Mouse (Mus musculus): Measurements from ENCODE around the gene Artn. TPM values are rescaled to one million over a fixed set of nuclear protein-coding genes. Genes with fewer than 3 reads are reported as not detected.

Gene Artn
- 2.7 and 3.0 TPM in 2 replicates for polyA plus RNA-seq (2014; fragmentation: Nextera tagmentation; extraction: Ambion mirVana)

DNA sequence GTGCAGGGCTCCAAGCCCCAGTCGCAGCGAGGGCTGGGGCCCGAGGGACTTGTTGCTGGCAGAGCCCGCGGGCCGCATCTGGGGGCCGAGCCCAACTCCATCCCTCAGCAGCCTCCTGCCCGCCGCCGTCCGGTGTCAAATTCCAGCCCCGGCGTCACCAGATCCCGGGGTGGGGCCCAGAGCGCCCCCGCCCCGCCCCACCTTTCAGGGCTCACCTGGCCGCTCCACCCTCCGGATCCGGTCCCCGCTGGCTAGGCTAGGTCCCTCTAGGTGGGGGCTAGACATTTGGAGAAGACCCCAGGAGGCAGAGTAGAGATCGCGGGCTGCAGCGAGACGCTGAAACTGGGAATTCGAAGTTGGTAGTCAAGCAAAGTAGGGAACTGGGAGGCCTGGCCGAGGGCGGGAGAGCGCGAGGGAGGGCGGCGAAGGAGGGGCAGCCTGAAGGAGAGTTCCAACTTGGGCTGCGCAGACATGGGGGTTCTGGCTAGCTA lies at the start of gene Artn:
Gene Artn, minus strand, starts transcription at position 373 of the 491 bp plus-strand sequence.
- Histone ChIP-seq H3K4me1 (ENCODE audit: control insufficient read depth, insufficient read depth, low read length) (peaks cover 14% of the 10 kb centered on the region; the same call in 1 of the 2 replicates), H3K36me3 (ENCODE audit: control insufficient read depth, insufficient read depth, low read length) (no peaks in the 10 kb centered on the region), H3K4me3 (ENCODE audit: low read length) (peak within 1 kb of the TSS; percentile 40), H3K27ac (ENCODE audit: low read depth, low read length) (no peak within 1 kb of the TSS), H3K9me3 (ENCODE audit: control insufficient read depth, low read length) (no peaks in the 10 kb centered on the region), H3K27me3 (ENCODE audit: control insufficient read depth, insufficient read depth, low read length) (peaks cover 30% of the 10 kb centered on the region), H3K9ac (ENCODE audit: low read depth, low read length) (peak within 1 kb of the TSS; percentile 38; the same call in 1 of the 2 replicates), H3K4me2 (replicated peaks; ENCODE audit: low read depth, low read length) (peak within 1 kb of the TSS; percentile 75)
- peak; percentile 78 for ATAC-seq (ENCODE audit: low FRiP score, low TSS enrichment)
- under 1% methylated on average over 33 of the region's 33 CpGs for WGBS

DNA sequence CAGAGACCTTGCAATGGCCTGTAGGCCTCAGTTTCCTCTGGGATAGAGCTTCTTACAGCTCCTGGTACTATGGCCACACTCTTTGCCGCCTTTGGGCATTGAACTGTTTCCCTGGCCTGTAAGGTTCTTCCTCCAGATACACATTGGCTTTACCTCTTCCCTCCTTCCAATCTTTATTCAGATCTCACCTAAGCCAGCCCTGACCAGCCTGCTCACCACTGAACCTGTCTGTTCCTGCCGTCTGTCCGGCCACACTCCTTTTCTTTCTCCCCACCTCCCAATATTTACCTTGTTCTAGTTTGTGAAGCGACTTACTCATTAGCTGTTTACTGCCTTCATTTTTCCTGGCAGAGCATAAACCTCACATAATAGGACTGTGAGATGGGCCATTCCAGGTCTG lies 49.6 kb upstream of the Artn start:
- Histone ChIP-seq H3K4me3 (ENCODE audit: low read length) (no peak overlapping the region), H3K9ac (ENCODE audit: low read depth, low read length) (no peak overlapping the region), H3K27ac (ENCODE audit: low read depth, low read length) (no peak overlapping the region), H3K36me3 (ENCODE audit: control insufficient read depth, insufficient read depth, low read length) (no peaks in the 10 kb centered on the region), H3K9me3 (ENCODE audit: control insufficient read depth, low read length) (no peaks in the 10 kb centered on the region), H3K4me2 (replicated peaks; ENCODE audit: low read depth, low read length) (no peak overlapping the region), H3K4me1 (ENCODE audit: control insufficient read depth, insufficient read depth, low read length) (peaks cover 5% of the 10 kb centered on the region; the same call in 1 of the 2 replicates), H3K27me3 (ENCODE audit: control insufficient read depth, insufficient read depth, low read length) (no peaks in the 10 kb centered on the region)
- no peak for ATAC-seq (ENCODE audit: low FRiP score, low TSS enrichment)
- 89% methylated on average over 4 of the region's 4 CpGs for WGBS

DNA sequence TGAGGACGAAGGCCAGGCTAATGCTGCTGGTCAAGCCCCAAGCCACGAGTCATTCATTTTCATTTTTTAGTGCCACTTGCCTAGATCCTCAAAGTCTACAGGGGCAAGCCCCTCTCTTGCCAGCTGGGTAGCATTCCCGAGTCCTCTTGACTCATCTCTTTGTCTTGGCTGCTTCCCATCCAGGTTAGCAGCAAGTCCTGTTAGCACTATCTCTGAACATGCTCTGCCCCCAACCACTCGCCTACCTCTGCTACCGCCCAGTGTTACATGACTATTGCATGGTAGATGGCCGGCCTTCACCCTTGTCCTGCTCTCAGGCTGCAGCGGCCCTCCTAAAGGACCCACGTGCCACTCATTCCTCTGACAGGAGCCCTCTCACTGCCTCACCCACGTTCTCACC lies 48.7 kb upstream of the Artn start:
- H3K4me1 ChIP-seq (ENCODE audit: control insufficient read depth, insufficient read depth, low read length) = peaks cover 9% of the 10 kb centered on the region; the same call in 1 of the 2 replicates
- no peaks in the 10 kb centered on the region for H3K27me3 ChIP-seq (ENCODE audit: control insufficient read depth, insufficient read depth, low read length)
- ATAC-seq (ENCODE audit: low FRiP score, low TSS enrichment) = no peak
- H3K36me3 ChIP-seq (ENCODE audit: control insufficient read depth, insufficient read depth, low read length) = no peaks in the 10 kb centered on the region
- no peak overlapping the region for H3K27ac ChIP-seq (ENCODE audit: low read depth, low read length)
- no peak overlapping the region for H3K4me3 ChIP-seq (ENCODE audit: low read length)
- H3K9me3 ChIP-seq (ENCODE audit: control insufficient read depth, low read length) = no peaks in the 10 kb centered on the region
- WGBS = 87% methylated on average over 9 of the region's 9 CpGs
- no peak overlapping the region for H3K4me2 ChIP-seq (replicated peaks; ENCODE audit: low read depth, low read length)
- H3K9ac ChIP-seq (ENCODE audit: low read depth, low read length) = no peak overlapping the region

DNA sequence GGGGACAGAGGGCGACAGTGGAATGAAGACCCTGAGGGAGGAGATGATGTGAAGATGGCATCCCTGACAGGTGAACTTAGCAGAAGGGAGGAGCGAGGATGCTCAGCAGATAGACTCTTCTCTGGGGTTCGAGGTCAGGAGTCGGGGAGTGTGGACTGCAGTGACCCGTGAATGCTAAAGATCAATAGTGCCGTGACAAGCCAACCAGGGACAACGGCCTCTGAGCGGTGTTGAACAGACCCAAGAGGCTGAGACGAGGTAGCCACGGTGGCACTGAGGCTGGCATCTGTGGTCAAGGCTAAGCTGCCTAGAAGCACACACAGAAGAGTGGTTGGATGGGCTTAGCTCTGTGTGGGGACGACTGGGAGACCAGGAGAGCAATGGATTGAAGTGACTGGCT lies 48.3 kb upstream of the Artn start:
- WGBS = 60% methylated on average over 11 of the region's 11 CpGs
- H3K9me3 ChIP-seq (ENCODE audit: control insufficient read depth, low read length) = no peaks in the 10 kb centered on the region
- ATAC-seq (ENCODE audit: low FRiP score, low TSS enrichment) = no peak
- H3K36me3 ChIP-seq (ENCODE audit: control insufficient read depth, insufficient read depth, low read length) = no peaks in the 10 kb centered on the region
- H3K4me2 ChIP-seq (replicated peaks; ENCODE audit: low read depth, low read length) = no peak overlapping the region
- H3K4me3 ChIP-seq (ENCODE audit: low read length) = no peak overlapping the region
- H3K27me3 ChIP-seq (ENCODE audit: control insufficient read depth, insufficient read depth, low read length) = no peaks in the 10 kb centered on the region
- no peak overlapping the region for H3K27ac ChIP-seq (ENCODE audit: low read depth, low read length)
- H3K4me1 ChIP-seq (ENCODE audit: control insufficient read depth, insufficient read depth, low read length) = peaks cover 9% of the 10 kb centered on the region; the same call in 1 of the 2 replicates
- H3K9ac ChIP-seq (ENCODE audit: low read depth, low read length) = no peak overlapping the region

DNA sequence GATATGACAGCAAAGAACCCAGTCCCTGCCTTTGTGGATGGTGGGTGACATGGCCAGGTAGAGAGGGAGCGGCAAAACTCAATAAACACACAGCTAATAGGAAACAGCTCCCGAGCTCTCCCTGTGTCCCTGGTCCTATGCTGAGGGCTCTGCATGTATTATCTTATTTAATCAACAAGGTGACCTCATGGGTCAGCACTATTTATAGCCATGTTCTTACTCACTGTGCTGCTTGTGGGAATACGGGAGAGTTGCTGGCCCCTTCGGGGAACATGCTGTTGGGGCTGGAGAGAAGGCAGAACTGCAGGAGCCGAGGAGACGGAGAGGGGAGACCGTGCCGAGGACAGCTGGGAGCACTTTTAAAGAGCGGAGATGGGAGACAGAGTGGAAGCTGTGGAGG lies 47.8 kb upstream of the Artn start:
- no peak overlapping the region for H3K4me3 ChIP-seq (ENCODE audit: low read length)
- H3K27ac ChIP-seq (ENCODE audit: low read depth, low read length) = no peak overlapping the region
- no peaks in the 10 kb centered on the region for H3K27me3 ChIP-seq (ENCODE audit: control insufficient read depth, insufficient read depth, low read length)
- peaks cover 9% of the 10 kb centered on the region; the same call in 1 of the 2 replicates for H3K4me1 ChIP-seq (ENCODE audit: control insufficient read depth, insufficient read depth, low read length)
- no peak overlapping the region for H3K4me2 ChIP-seq (replicated peaks; ENCODE audit: low read depth, low read length)
- no peak overlapping the region for H3K9ac ChIP-seq (ENCODE audit: low read depth, low read length)
- no peaks in the 10 kb centered on the region for H3K36me3 ChIP-seq (ENCODE audit: control insufficient read depth, insufficient read depth, low read length)
- ATAC-seq (ENCODE audit: low FRiP score, low TSS enrichment) = no peak
- WGBS = 74% methylated on average over 9 of the region's 9 CpGs
- H3K9me3 ChIP-seq (ENCODE audit: control insufficient read depth, low read length) = no peaks in the 10 kb centered on the region

DNA sequence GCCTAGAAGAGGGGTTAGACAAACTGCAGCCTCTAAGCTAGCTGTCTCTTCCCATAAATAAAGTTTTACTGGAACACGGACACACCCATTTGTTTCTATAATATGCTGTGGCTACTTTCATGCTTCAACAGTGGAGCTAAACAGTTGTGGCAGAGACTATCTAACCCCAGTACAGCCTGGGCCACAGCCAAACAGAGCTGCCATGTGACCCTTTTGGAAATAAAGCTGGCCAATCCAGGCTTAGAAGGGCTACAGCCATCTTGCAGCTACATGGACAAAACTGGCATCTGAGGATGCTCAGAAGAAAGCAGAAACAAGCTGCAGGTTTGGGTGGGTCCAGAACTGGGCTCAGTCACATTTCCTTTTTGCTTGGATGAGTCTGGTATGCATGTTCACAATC lies 46.3 kb upstream of the Artn start:
- no peak overlapping the region for H3K9ac ChIP-seq (ENCODE audit: low read depth, low read length)
- no peak overlapping the region for H3K4me3 ChIP-seq (ENCODE audit: low read length)
- H3K4me1 ChIP-seq (ENCODE audit: control insufficient read depth, insufficient read depth, low read length) = peaks cover 9% of the 10 kb centered on the region; the same call in 1 of the 2 replicates
- ATAC-seq (ENCODE audit: low FRiP score, low TSS enrichment) = no peak
- WGBS = 48% methylated on average over 1 of the region's 1 CpGs
- no peaks in the 10 kb centered on the region for H3K36me3 ChIP-seq (ENCODE audit: control insufficient read depth, insufficient read depth, low read length)
- no peak overlapping the region for H3K4me2 ChIP-seq (replicated peaks; ENCODE audit: low read depth, low read length)
- H3K27me3 ChIP-seq (ENCODE audit: control insufficient read depth, insufficient read depth, low read length) = no peaks in the 10 kb centered on the region
- H3K27ac ChIP-seq (ENCODE audit: low read depth, low read length) = 0 out of 2 replicates have a peak overlapping the region, but pooled peaks have one; percentile 17
- H3K9me3 ChIP-seq (ENCODE audit: control insufficient read depth, low read length) = no peaks in the 10 kb centered on the region

DNA sequence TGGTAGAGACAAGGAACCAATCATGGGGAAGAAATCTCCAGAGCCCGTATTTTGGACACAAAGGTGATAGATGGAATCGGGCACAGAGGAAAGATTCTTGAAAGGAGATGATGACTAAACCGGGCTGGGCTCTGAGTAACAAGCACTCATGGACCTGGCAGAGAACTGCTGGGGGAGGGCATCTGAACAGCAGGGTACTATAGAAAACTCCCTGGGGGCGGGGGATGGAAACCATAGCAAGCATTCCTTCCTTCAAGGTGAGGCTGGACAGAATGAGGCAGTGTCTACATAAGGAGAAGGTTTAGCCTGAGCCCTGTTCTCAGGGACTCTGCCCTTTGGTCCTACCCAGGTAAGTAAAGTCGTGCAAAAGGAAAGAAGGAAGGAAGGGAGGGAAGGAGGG lies 45.2 kb upstream of the Artn start:
- no peak overlapping the region for H3K9ac ChIP-seq (ENCODE audit: low read depth, low read length)
- no peak overlapping the region for H3K4me3 ChIP-seq (ENCODE audit: low read length)
- peaks cover 9% of the 10 kb centered on the region; the same call in 1 of the 2 replicates for H3K4me1 ChIP-seq (ENCODE audit: control insufficient read depth, insufficient read depth, low read length)
- no peaks in the 10 kb centered on the region for H3K9me3 ChIP-seq (ENCODE audit: control insufficient read depth, low read length)
- no peaks in the 10 kb centered on the region for H3K36me3 ChIP-seq (ENCODE audit: control insufficient read depth, insufficient read depth, low read length)
- ATAC-seq (ENCODE audit: low FRiP score, low TSS enrichment) = no peak
- H3K27me3 ChIP-seq (ENCODE audit: control insufficient read depth, insufficient read depth, low read length) = no peaks in the 10 kb centered on the region
- no peak overlapping the region for H3K4me2 ChIP-seq (replicated peaks; ENCODE audit: low read depth, low read length)
- H3K27ac ChIP-seq (ENCODE audit: low read depth, low read length) = no peak overlapping the region
- 70% methylated on average over 5 of the region's 5 CpGs for WGBS

DNA sequence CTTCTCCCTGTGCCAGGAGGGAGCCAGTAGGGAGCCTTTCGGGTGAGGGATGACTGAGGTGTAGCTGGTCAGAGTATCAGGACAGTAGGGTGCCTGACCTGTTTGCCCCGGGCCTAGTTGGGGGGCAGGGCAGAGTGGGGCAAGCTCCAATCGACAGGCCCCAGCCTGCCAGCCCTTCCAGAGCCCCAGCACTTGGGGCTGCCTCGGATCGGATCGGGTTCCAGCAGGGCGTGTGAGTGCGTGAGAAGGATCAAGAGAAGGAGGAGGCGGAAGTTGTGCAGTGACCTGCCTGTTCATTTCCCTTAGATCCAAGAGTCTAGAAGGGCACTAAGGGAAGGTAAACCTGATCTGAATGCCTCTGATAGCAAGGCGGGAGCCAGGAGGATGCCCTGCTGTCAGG lies 43.4 kb upstream of the Artn start:
- no peaks in the 10 kb centered on the region for H3K36me3 ChIP-seq (ENCODE audit: control insufficient read depth, insufficient read depth, low read length)
- ATAC-seq (ENCODE audit: low FRiP score, low TSS enrichment) = 0 out of 2 replicates have a peak, but pooled peaks have one; percentile 12
- 28% methylated on average over 10 of the region's 10 CpGs for WGBS
- H3K4me2 ChIP-seq (replicated peaks; ENCODE audit: low read depth, low read length) = no peak overlapping the region
- H3K9ac ChIP-seq (ENCODE audit: low read depth, low read length) = no peak overlapping the region
- H3K27ac ChIP-seq (ENCODE audit: low read depth, low read length) = no peak overlapping the region
- H3K4me1 ChIP-seq (ENCODE audit: control insufficient read depth, insufficient read depth, low read length) = peaks cover 9% of the 10 kb centered on the region; the same call in 1 of the 2 replicates
- no peaks in the 10 kb centered on the region for H3K9me3 ChIP-seq (ENCODE audit: control insufficient read depth, low read length)
- H3K4me3 ChIP-seq (ENCODE audit: low read length) = no peak overlapping the region
- H3K27me3 ChIP-seq (ENCODE audit: control insufficient read depth, insufficient read depth, low read length) = no peaks in the 10 kb centered on the region

DNA sequence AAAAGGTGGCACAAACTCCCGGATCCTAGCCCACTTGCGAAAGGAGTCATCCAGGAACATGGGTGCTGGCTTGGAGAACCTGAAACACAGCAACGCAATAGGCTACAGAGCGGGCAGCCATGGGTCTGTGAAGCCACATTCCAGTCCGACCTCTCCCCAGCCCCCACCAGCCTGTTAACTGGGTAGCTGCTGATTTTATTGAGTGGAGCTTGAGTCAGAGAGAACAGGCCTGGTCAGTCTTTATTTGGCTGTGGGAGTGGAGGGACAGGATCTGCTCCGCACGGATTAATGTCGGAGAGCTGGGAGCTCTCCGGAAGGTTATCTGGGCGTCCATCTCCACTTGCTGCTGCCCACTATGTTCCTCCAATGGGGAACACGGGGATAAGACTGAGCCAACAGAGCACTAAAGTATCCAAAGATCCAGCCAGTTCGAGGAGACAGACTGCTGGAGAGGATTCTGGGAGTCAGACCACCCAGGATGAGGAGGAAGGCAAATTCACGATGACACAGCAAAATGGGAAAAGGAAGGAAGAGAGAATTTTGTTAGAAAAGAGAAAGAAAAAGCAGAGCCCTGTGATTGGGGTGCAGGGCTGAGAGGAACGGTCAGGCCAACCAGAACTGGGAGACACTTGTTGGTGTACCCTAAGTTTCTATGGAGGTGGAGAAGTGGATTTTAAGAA lies 34.9 kb upstream of the Artn start:
- Histone ChIP-seq H3K27me3 (ENCODE audit: control insufficient read depth, insufficient read depth, low read length) (no peaks in the 10 kb centered on the region), H3K9me3 (ENCODE audit: control insufficient read depth, low read length) (no peaks in the 10 kb centered on the region), H3K27ac (ENCODE audit: low read depth, low read length) (no peak overlapping the region), H3K4me1 (ENCODE audit: control insufficient read depth, insufficient read depth, low read length) (no peaks in the 10 kb centered on the region), H3K9ac (ENCODE audit: low read depth, low read length) (no peak overlapping the region), H3K4me2 (replicated peaks; ENCODE audit: low read depth, low read length) (no peak overlapping the region), H3K36me3 (ENCODE audit: control insufficient read depth, insufficient read depth, low read length) (no peaks in the 10 kb centered on the region), H3K4me3 (ENCODE audit: low read length) (no peak overlapping the region)
- 71% methylated on average over 14 of the region's 14 CpGs for WGBS
- 0 out of 2 replicates have a peak, but pooled peaks have one; percentile 35 for ATAC-seq (ENCODE audit: low FRiP score, low TSS enrichment)
